Mouse (Mus musculus): Measurements from ENCODE around the gene Wfdc13.

GRCm38 (mm10) chr2:164655858-164656257 is 29.0 kb upstream of the Wfdc13 start, which contains the start of gene Wfdc10:
- TF ChIP-seq GATA1 (IDR thresholded peaks at IDR 0.05; ENCODE audit: borderline replicate concordance, low read length) (no peak), FLI1 (IDR thresholded peaks at IDR 0.05; ENCODE audit: low read length) (no peak)
